Mouse (Mus musculus) natural killer cell, adult 2 months (primary cell): ENCODE data around the gene Rpl15.
"Not testable (repeated sequence)": the region's sequence is repeated elsewhere in the genome, so short reads cannot be mapped to it uniquely, and the experiment has no call there.

Experiments used
- DNase-seq, 2 experiments: peaks; one replicate each; pipeline ENCODE4 v3.0.0; 2022; ENCODE audit warnings: low spot score in 2 of 2

Gene Rpl15

DNA sequence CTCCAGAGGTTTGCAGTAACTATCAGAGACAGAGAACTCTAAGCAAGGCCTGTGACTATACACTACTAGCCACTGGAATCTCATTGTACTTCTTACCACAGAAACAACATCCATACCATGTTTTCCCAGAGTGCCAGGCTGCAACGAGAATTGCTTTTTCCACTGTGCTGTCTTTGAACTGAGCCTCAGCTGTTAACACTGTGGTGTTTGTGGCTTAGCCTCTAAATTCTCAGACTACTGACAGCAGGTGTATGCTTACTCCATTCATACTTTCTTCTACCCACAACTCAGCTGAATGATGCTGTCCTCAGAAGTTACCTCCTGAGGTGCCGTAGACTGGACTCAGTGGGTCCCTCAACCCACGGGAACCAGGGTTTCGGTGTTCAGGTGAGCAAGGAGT, 29.4 kb downstream of the Rpl15 start:
- no peak for DNase-seq

DNA sequence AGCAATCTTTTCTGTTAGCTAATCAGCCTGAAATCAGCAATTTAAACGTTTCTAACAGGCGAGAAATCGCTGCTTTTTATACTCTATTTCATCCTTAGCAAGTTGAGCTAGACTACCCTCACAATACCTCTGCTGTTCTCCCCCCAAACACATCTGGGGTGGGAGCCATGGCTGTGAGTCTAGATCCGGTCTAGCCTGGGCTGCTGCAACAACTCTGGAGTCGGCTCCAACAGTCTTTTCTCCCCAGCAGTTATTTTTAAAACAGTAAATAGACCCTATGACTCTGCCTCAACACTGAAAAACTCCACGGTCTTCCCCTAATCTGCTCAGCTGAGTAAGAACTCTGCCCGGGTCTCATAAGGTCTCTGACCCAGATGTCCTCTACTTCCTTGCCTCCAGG, 31.1 kb downstream of the Rpl15 start:
- DNase-seq: no peak

DNA sequence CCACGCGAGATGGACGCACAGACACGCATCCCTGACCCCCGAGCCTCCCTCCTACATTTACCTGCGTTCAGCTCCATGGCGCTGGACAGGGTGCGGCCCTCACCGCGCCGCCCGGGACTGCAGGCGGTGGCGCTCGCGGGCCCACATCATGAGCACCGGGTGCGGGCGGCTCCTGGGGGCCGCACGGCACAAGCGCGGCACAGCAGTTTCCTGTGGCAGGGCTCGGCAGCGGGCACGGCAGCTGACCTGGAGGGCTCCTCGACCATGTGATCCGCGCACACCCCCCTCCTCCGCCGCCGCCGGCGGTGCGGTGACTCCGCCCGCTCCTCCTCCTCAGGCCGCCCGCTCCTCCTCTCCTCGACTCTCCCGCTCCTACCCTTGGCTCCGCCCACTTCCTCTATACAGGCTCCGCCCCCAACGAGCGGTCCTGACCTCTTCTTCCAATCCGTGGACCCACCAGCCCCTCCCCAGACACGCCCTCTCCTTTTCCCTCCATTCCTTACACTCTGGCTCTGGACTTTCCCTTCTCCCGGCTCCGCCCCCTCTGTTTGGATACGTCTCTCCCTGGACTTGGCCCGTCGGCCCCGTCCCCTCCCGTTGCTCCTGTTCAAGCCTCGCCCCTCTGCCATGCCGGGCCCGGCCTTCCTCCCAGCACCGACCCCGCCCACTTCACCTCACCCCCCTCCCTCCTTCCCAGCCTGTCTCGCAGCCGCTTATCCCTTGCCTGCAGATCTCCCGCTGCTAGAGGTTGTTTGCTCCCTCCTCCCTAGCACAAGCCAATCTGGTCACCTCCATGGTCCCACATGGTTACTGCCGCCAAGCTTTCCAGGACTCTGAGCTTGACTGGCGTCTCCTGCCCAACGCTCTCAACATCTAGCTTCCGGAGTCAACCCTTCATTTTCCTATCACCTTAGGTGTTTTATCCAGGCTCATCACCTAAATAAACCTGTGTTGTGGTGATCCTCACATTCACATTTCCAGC, 32.1 kb downstream of the Rpl15 start, which contains the start of gene Nr1d2:
Gene Nr1d2, minus strand, starts transcription at position 378 of the 982 bp plus-strand sequence.
- peak; percentile 96 to 97 for DNase-seq

DNA sequence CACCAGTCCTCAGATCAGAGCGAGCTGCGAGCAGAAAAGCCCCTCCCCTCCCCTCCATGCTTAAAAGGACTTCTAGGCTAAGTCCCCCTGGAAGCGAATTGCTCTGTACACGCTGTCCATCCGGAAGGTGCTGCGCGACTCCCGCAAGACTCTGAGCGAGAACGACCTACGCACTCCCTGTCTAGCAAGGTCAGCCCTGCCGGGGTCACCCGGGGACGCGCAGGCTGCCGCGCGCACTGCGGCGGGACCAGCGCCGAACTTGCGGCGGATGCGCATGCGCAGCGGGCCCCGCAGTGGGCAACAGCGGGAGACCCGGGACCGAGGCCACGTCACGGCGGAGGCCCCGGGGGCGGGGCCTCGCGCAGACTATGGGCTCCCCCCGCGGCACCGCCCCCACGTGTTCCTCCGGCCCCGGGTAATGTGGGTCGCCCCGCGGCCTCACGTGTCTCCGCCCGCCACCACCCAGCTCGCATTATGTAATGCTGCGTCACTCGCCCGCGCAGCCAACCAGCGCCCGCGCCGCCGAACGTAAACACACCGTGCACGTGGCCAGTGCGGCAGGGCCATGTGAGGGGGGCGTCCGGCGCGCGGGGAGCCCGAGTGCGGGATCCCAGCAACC, 33.0 kb downstream of the Rpl15 start:
- peak; percentile 97 to 98 for DNase-seq

DNA sequence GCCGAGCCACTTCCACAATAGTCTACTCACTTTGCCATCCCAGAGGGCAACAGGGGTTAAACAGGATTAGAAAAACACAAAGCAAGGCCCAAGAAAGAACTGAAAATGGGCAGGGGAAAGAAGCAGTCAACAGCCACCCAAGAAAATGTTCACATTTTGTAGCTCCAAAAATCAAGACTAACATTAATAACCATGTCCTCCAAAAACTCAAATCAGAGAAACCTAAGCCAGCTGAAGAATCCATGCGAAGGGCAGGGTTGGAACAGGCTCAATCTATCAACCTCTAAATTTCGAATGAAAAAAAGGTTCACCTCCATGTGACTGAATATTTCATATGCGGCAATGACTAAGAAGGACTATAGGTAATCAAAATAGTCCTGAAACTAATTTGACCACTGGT, 33.8 kb downstream of the Rpl15 start:
- no peak for DNase-seq

DNA sequence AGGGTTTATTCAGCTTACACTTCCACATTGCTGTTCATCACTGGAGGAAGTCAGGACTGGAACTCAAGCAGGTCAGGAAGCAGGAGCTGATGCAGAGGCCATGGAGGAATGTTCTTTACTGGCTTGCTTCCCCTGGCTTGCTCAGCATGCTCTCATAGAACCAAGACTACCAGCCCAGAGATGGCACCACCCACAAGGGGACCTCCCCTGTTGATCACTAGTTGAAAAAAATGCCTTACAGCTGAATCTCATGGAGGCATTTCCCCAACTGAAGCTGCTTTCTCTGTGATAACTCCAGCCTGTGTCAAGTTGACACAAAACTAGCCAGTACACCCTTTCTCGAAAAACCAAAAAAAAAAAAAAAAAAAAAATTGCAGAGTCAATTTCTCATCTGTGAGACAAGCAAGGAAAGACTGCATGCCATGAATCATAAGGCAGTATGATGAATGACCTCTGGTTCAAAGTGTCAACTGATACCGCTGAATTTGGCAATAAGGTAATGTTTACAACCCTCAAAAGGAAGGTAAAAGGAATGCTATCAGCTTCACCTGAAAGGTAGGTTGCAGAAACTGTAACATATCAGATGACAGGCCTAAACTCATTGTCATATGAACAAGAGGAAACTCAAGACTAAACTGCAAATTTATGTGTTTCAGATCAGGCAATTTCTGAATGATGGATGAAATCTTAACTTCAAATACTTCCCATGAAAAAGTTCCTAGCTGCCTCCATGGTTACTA, 34.5 kb downstream of the Rpl15 start:
- not testable (repeated sequence) for DNase-seq

DNA sequence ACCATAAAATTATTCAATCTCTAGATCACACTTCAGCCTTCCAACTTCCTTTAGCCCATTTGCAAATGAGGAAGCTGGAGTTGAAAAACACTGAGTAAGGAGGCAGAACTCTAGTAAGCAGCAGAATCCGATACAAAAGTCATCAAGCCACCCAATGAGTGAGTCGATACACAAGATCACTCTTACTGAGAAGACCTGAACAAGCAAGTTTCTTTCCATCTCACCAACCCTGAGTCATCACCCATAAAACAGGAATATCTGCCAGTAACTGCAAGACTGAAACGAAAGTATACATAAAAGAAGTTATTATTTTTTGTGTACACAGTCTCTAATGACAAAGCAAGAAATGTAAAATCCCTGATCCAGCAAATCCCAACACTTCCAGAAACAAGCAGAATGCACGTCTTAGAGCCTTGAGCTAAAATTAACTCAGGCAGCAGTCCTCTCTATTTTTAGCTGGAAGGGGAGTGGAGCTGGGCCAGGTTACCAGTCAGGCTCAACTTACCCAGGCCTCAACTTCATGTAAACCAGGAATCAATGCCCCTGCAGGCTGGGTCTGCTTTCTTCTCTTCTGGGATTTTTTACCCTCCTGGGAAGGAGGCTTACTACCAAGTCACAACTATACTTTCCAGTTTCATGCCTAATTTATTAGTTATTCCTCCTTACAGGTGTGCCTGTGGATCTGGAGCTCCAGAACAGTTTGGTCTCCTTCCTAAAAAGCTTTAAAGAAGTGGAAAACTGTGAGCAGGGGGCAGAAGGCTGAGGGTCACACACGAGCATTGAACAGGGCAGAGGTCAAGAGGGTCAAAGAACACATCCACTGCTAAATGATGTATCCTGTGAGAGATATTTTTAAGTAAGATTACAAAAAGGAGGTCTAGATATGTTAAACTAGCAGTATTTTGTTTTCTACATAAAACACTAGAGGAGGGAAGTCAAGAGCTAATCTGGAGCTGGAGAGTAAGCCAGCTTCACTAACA, 36.9 kb downstream of the Rpl15 start:
- no peak for DNase-seq

DNA sequence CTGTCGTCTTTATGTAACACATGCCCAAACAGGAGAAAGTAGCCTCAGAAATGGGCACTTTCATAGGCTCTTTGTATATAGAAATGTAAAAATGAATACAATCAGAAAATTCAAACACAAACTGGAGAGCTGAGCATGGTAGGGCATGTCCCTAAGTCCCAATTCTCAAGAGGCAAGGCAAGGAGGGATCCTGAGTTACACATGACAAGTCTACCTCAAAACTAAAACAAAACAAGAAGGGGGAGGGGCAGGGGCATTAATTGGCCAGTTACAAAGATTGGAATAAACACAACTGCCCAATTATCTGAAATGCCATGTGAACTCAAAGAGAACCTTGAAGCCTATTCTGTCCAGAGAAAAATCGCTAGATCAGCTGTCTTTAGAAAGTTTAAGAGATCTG, 38.1 kb downstream of the Rpl15 start:
- DNase-seq: no peak

DNA sequence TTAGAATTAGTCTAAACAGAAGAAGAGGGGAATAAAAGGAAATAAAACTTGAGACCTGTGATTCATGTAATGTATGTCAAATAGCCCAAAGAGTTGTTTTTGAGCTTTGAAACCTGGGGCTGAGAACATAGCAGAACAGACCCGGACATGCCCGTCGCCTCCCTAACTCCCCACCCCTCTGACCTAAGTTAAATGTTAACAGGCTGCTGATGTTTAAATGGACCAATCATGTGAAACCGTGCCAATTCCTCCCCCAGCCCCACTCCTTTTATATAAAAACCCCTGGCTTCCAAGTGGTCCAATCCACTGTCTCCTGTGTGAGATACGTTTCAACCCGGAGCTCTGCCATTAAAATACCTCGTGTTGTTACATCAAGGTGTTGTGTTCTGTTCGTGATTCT, 39.3 kb downstream of the Rpl15 start:
- DNase-seq: not testable (repeated sequence)

DNA sequence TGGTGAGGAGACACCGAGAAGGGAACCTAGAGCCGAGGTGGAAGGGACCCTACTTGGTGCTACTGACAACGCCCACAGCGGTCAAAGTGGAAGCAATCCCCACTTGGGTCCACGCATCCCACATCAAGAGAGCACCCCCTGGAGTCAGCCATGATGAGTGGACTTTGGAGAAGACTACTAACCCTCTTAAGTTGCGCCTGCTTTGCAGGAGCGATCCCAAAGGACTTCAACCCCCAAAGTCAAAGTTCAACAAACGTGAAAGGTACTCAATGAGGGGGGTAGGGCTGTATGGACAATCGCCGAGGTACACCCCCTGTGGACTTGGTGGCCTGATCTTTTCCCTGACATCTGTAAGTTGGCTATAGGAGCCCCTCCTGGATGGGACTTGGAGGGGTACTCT, 41.4 kb downstream of the Rpl15 start:
- not testable (repeated sequence) for DNase-seq

DNA sequence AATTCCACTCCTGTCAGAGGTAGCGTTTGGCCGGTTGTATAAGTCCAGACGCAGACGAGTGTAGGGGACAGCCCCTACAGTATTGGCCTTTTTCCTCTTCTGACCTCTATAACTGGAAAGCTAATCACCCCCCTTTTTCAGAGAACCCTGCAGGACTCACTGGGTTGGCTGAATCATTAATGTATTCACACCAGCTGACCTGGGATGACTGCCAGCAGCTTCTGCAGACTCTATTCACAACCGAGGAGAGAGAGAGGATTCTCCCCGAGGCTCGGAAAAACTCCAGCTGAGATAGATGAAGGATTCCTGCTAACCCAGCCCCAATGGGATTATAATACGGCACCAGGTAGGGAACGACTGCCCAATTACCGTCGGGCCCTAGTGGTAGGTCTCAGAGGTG, 45.0 kb downstream of the Rpl15 start:
- DNase-seq: not testable (repeated sequence)

DNA sequence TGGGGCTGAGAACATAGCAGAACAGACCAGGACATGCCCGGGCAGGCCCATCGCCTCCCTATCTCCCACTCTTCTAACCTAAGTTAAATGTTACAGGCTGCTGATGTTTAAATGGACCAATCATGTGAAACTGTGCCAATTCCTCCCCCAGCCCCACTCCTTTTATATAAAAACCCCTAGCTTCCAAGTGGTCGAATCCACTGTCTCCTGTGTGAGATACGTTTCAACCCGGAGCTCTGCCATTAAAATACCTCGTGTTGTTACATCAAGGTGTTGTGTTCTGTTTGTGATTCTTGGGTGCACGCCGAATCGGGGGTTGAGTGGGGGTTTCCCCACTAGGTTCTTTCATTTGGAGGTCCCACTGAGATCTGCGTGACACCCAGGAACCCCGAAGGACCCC, 45.8 kb downstream of the Rpl15 start:
- not testable (repeated sequence) for DNase-seq

DNA sequence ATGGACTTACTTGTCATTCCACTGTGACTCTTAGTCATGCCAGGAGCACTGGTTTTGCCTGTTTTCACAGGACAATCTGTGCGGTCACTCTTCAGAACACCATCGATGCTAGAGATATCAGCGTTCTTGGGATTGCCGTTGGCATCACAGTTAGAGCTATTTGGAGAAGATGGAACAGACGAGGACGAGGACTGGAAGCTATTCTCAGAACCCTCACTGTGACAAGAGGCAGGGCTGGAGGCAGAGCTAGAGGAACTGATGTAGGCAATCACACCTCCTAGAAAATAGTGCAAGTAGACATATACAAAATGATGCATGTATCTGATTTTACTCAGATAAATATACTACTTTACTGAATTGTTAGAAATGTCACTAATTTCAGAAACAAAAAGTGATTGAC, 49.2 kb downstream of the Rpl15 start:
- DNase-seq: no peak
